Mouse (Mus musculus): ENCODE results near the gene Lrrfip2. TPM values are rescaled to one million over a fixed set of nuclear protein-coding genes. Genes with fewer than 3 reads are reported as not detected.

Gene Lrrfip2
- total and polyA plus RNA-seq, 3 experiments, result 16.6 to 30.9 (median 25.2) TPM

GRCm38 (mm10) chr9:111237726-111238125 lies 120.3 kb downstream of the Lrrfip2 start:
- in situ Hi-C loops (cut with MboI; ENCODE audit: low pct_ligation_motif_present, low pct_unique_long_range_greater_than_20kb, low sequenced_read_pairs), result no loop called here
- Histone ChIP-seq H3K36me3 (replicated peaks in 1 of 2; ENCODE audit: control insufficient read depth in 1 of 2, insufficient read depth in 1 of 2, low read length in 1 of 2) (peaks cover 71 to 93% of the 10 kb centered on the region in 2 experiments), H3K9me3 (replicated peaks; ENCODE audit: low read length) (no peaks in the 10 kb centered on the region), H3K27ac (ENCODE audit: insufficient read depth, low read depth) (no peak overlapping the region), H3K27me3 (replicated peaks) (no peaks in the 10 kb centered on the region), H3K9ac (ENCODE audit: insufficient read depth, low read depth) (no peak overlapping the region), H3K4me2 (ENCODE audit: insufficient read depth, low read depth, poor library complexity, severe bottlenecking) (no peak overlapping the region), H3K4me1 (ENCODE audit: control insufficient read depth in 1 of 2, insufficient read depth in 2 of 2) (peaks cover 0 to 2% of the 10 kb centered on the region in 2 experiments; a peak in 1 of 4 replicates), H3K4me3 (replicated peaks in 1 of 3; ENCODE audit: low read depth in 2 of 3, low read length in 2 of 3, poor library complexity in 1 of 3) (no peak overlapping the region), H3K79me2 (replicated peaks; ENCODE audit: control insufficient read depth, extremely low read depth, insufficient read depth, poor library complexity, severe bottlenecking) (no peaks in the 10 kb centered on the region)
- no peak for DNase-seq (ENCODE audit: extremely low read depth)
- TF ChIP-seq MEF2A (IDR thresholded peaks at IDR 0.05; ENCODE audit: borderline replicate concordance, low read depth, low read length) (no peak), TCF12 (IDR thresholded peaks at IDR 0.05; ENCODE audit: low read depth, low read length) (no peak), CTCF (conservative IDR thresholded peaks at IDR 0.05 in 1 of 2, IDR thresholded peaks at IDR 0.05 in 1 of 2; ENCODE audit: low read depth in 2 of 2, low read length in 2 of 2) (no peak), USF2 (conservative IDR thresholded peaks at IDR 0.05; ENCODE audit: low read depth, low read length) (no peak), ZNF384 (IDR thresholded peaks at IDR 0.05; ENCODE audit: low read depth, low read length) (no peak), CHD1 (IDR thresholded peaks at IDR 0.05; ENCODE audit: low read depth, low read length) (no peak), CHD2 (IDR thresholded peaks at IDR 0.05; ENCODE audit: low read length) (no peak), MYC (IDR thresholded peaks at IDR 0.05; ENCODE audit: low read depth, low read length) (no peak), MAX (IDR thresholded peaks at IDR 0.05; ENCODE audit: low read length) (no peak), ZKSCAN1 (IDR thresholded peaks at IDR 0.05; ENCODE audit: borderline replicate concordance, low read depth, low read length) (no peak), BHLHE40 (IDR thresholded peaks at IDR 0.05; ENCODE audit: low read depth, low read length) (no peak), RAD21 (IDR thresholded peaks at IDR 0.05; ENCODE audit: low read depth, low read length) (no peak)
- dilution Hi-C loops (cut with MboI; ENCODE audit: extremely low pct_ligation_motif_present, extremely low pct_unique_long_range_greater_than_20kb, low sequenced_read_pairs), result no loop called here

GRCm38 (mm10) chr9:111239821-111240220 lies 122.4 kb downstream of the Lrrfip2 start:
- DNase-seq (ENCODE audit: extremely low read depth), result no peak
- H3K9me3 ChIP-seq (replicated peaks; ENCODE audit: low read length), result no peaks in the 10 kb centered on the region
- dilution Hi-C loops (cut with MboI; ENCODE audit: extremely low pct_ligation_motif_present, extremely low pct_unique_long_range_greater_than_20kb, low sequenced_read_pairs) (no loop called here), in situ Hi-C loops (cut with MboI; ENCODE audit: low pct_ligation_motif_present, low pct_unique_long_range_greater_than_20kb, low sequenced_read_pairs) (no loop called here)
- H3K27me3 ChIP-seq (replicated peaks), result no peaks in the 10 kb centered on the region
- H3K4me2 ChIP-seq (ENCODE audit: insufficient read depth, low read depth, poor library complexity, severe bottlenecking), result no peak overlapping the region
- no peak overlapping the region for H3K4me3 ChIP-seq (replicated peaks in 1 of 3; ENCODE audit: low read depth in 2 of 3, low read length in 2 of 3, poor library complexity in 1 of 3)
- H3K4me1 ChIP-seq (ENCODE audit: control insufficient read depth in 1 of 2, insufficient read depth in 2 of 2), result peaks cover 0 to 4% of the 10 kb centered on the region in 2 experiments; a peak in 1 of 4 replicates
- H3K79me2 ChIP-seq (replicated peaks; ENCODE audit: control insufficient read depth, extremely low read depth, insufficient read depth, poor library complexity, severe bottlenecking), result no peaks in the 10 kb centered on the region
- H3K27ac ChIP-seq (ENCODE audit: insufficient read depth, low read depth), result no peak overlapping the region
- peaks cover 67 to 91% of the 10 kb centered on the region in 2 experiments for H3K36me3 ChIP-seq (replicated peaks in 1 of 2; ENCODE audit: control insufficient read depth in 1 of 2, insufficient read depth in 1 of 2, low read length in 1 of 2)
- no peak overlapping the region for H3K9ac ChIP-seq (ENCODE audit: insufficient read depth, low read depth)
- no peak for TF ChIP-seq MAFK (IDR thresholded peaks at IDR 0.05; ENCODE audit: insufficient replicate concordance, low read length)

GRCm38 (mm10) chr9:111243384-111243783 lies 126.0 kb downstream of the Lrrfip2 start:
- DNase-seq (ENCODE audit: extremely low read depth), result no peak
- H3K27me3 ChIP-seq (replicated peaks), result no peaks in the 10 kb centered on the region
- no peaks in the 10 kb centered on the region for H3K79me2 ChIP-seq (replicated peaks; ENCODE audit: control insufficient read depth, extremely low read depth, insufficient read depth, poor library complexity, severe bottlenecking)
- H3K4me2 ChIP-seq (ENCODE audit: insufficient read depth, low read depth, poor library complexity, severe bottlenecking), result no peak overlapping the region
- dilution Hi-C loops (cut with MboI; ENCODE audit: extremely low pct_ligation_motif_present, extremely low pct_unique_long_range_greater_than_20kb, low sequenced_read_pairs), result no loop called here
- no peak overlapping the region for H3K4me3 ChIP-seq (replicated peaks in 1 of 3; ENCODE audit: low read depth in 2 of 3, low read length in 2 of 3, poor library complexity in 1 of 3)
- TF ChIP-seq ZKSCAN1 (IDR thresholded peaks at IDR 0.05; ENCODE audit: borderline replicate concordance, low read depth, low read length) (no peak), NRF1 (IDR thresholded peaks at IDR 0.05; ENCODE audit: low read depth, low read length) (no peak), BHLHE40 (IDR thresholded peaks at IDR 0.05; ENCODE audit: low read depth, low read length) (no peak), SMC3 (IDR thresholded peaks at IDR 0.05; ENCODE audit: low read depth, low read length) (no peak), MYC (IDR thresholded peaks at IDR 0.05; ENCODE audit: low read depth, low read length) (no peak), ETS1 (conservative IDR thresholded peaks at IDR 0.05; ENCODE audit: low read depth, low read length) (no peak), POLR2A (IDR thresholded peaks at IDR 0.05; ENCODE audit: low read depth, low read length) (no peak), SIN3A (IDR thresholded peaks at IDR 0.05; ENCODE audit: low read length) (no peak)
- no peak overlapping the region for H3K9ac ChIP-seq (ENCODE audit: insufficient read depth, low read depth)
- no peaks in the 10 kb centered on the region for H3K9me3 ChIP-seq (replicated peaks; ENCODE audit: low read length)
- in situ Hi-C loops (cut with MboI; ENCODE audit: low pct_ligation_motif_present, low pct_unique_long_range_greater_than_20kb, low sequenced_read_pairs), result no loop called here
- H3K36me3 ChIP-seq (replicated peaks in 1 of 2; ENCODE audit: control insufficient read depth in 1 of 2, insufficient read depth in 1 of 2, low read length in 1 of 2), result peaks cover 64 to 86% of the 10 kb centered on the region in 2 experiments
- peaks cover 0 to 4% of the 10 kb centered on the region in 2 experiments; a peak in 1 of 4 replicates for H3K4me1 ChIP-seq (ENCODE audit: control insufficient read depth in 1 of 2, insufficient read depth in 2 of 2)
- H3K27ac ChIP-seq (ENCODE audit: insufficient read depth, low read depth), result no peak overlapping the region
